Mouse (Mus musculus) ES-E14 (cell line): Measurements from ENCODE around the gene Ankrd34c.

Source experiments
- MAFK ChIP-seq: IDR thresholded peaks from 2 replicates; pipeline ENCODE4 v1.6.1; 2014; ENCODE audit warnings: mild to moderate bottlenecking, low read depth, low read length, inconsistent platforms; ENCODE audit not compliant: insufficient read depth
- ZC3H11A ChIP-seq: IDR thresholded peaks from 2 replicates; pipeline ENCODE4 v1.6.1; 2012; ENCODE audit warnings: low read depth, mild to moderate bottlenecking, inconsistent platforms, low read length, borderline replicate concordance

DNA sequence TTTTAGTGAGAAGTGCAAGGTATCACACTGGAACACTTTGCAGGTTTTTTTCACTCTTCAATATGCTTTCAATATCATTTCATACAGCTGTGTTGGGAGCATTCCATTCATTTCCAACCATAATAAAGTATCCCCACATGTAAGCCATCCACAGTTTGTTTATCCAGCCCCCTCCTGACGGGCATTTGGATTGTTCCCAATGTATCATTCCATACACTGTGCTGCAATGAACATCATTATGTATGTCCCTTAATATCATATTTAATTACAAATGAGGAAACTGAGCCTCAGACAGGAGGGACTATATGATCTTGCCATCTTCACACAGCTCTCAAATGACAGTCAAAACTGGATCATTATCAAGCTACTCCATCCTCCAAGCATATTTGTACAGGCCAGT lies 49.1 kb downstream of the Ankrd34c start:
- TF ChIP-seq MAFK = no peak
- no peak for TF ChIP-seq ZC3H11A
